Mouse (Mus musculus) CD8-positive naive resting alpha-beta T cell, adult 57 days (primary cell): ENCODE results near the gene Anp32a. TPM values are rescaled to one million over a fixed set of nuclear protein-coding genes. Genes with fewer than 3 reads are reported as not detected.

Experiments used
- total RNA-seq: library from RNA; stranded (reverse); gene quantifications from one replicate; pipeline ENCODE4 v1.2.4, GENCODE M21; 2023

The Anp32a gene
- 433 TPM for total RNA-seq

DNA sequence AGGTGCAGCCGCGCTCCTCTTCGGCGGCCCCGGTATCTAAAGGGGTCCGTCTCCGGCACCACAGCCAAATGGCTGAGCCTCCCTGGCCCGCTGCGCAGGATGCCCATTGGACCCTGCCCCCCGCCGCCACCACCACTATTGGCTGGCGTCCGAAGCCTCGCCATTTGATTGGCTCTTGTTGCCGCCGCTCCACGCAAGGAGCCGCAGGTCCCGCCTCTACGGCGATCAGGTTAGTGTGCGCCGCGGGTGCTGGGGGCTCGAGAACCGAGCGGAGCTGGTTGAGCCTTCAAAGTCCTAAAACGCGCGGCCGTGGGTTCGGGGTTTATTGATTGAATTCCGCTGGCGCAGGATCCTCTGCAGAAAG is at the start of gene Anp32a:
Anp32a (plus strand) TSS at position 171 of the 364 bp plus-strand sequence.

Other genes starting within 250 kb of the Anp32a start
- 7.5 TPM for gene Glce, start 218.6 kb upstream of the Anp32a start, total RNA-seq
- not detected for gene Spesp1, start 59.1 kb upstream of the Anp32a start, total RNA-seq
- gene Coro2b, start 195.8 kb downstream of the Anp32a start, total RNA-seq: 0.40 TPM